Mouse (Mus musculus) urinary bladder, postnatal 4 days (tissue): ENCODE data around the gene Gstp1.

Experiments
- DNase-seq, 2 experiments: peaks; one replicate each; pipeline ENCODE4 v3.0.0; 2021 to 2022; ENCODE audit warnings: low spot score in 2 of 2

Gstp1 gene

GRCm38 (mm10) chr19:4000949-4001525 lies 36.7 kb downstream of the Gstp1 start:
- DNase-seq = no peak

GRCm38 (mm10) chr19:4000119-4000900 lies 37.5 kb downstream of the Gstp1 start, which contains the start of the genes Nudt8 and Gm49405:
Gene Nudt8, plus strand, starts transcription at chr19:4000580.
Gene Gm49405, plus strand, starts transcription at chr19:4000626.
- peak; percentile 92 to 96 for DNase-seq

- no peak for DNase-seq
These were observed 38.6 kb downstream of the Gstp1 start for GRCm38 (mm10) chr19:3999121-3999730.

GRCm38 (mm10) chr19:3998335-3998734 lies 39.5 kb downstream of the Gstp1 start:
- no peak for DNase-seq

DNA sequence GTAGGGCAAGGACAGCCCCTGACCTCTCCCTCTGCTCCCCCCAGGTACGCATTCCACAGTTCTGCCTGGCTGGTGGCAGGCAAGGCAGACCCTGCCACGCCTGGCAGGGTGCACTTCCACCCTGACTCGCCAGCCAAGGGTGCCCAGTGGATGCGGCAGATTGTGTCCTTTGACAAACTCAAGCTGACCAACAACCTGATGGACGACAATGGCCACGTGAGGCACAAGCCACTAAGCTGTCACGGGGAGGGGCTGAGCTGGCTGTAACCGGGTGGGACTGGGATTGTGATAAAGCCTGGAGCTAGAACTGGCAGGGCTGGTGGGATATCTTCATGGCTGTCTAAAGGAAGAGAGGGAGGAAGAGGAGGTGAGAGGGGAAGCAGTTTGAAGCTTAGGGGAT lies 40.6 kb downstream of the Gstp1 start:
- DNase-seq = no peak

GRCm38 (mm10) chr19:3996747-3997146 lies 41.0 kb downstream of the Gstp1 start:
- no peak for DNase-seq

- DNase-seq = no peak
These were observed 41.7 kb downstream of the Gstp1 start for GRCm38 (mm10) chr19:3996106-3996505.

GRCm38 (mm10) chr19:3995505-3995904 lies 42.3 kb downstream of the Gstp1 start:
- DNase-seq = no peak

DNA sequence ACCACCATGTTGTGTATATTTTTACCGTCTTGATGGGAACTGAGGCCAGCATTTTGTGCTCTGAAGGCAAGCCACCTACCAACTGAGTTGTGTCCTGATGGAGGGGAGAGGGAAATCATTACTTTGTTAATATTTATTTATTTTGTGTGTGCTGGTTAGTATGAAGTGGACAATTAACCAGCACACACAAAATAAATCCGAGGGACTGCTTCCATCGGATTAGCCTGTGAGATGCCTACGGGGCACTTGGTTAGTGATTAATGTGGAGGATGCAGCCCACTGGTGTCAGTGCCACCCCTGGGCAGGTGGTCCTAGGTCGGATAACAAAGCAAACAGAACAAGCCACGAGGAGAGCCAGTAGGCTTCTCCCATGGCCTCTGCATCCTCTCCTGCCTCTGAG lies 42.9 kb downstream of the Gstp1 start:
- DNase-seq = no peak

GRCm38 (mm10) chr19:3992416-3992815 lies 45.4 kb downstream of the Gstp1 start, which contains the start of gene Tbx10:
Gene Tbx10, plus strand, starts transcription at chr19:3992752.
- DNase-seq = no peak

DNA sequence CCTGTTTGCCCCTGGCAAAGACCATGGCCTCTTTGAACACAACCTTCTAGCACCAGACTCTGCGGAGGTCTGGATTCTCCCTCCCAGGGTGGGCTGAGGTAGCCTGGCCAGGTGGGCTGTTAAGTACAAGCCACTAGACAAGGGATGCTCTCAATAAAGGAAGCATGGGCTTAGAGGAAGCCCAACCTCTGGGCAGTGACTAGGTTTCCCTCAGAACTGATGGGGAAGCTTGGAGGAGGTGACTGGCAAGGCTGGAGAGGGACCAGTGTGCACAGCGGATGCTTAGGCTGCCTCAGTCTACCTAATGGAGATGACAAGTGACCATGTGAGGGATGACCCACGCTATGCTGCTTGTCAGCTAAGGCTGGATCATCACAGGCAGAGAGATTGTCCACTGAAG lies 45.8 kb downstream of the Gstp1 start:
- no peak for DNase-seq

DNA sequence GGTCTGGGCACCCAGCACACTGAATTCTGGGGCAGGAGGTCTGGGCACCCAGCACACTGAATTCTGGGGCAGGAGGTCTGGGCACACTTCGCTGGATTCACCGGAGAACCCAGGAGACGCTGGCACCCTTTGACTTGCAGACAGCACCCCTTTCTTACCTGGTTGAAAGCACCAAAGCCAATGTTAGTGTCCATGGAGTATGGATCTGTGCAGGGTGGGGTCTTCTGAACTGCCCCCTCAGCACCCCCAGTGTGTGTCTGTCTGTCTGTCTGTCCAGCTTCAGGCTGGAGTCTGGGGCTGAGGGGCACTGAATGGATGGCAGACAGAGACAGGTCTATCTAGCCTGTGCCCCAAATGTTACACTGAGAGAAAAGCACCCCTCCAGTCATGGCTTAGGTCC lies 46.2 kb downstream of the Gstp1 start:
- DNase-seq = no peak

GRCm38 (mm10) chr19:3990804-3991203 lies 47.0 kb downstream of the Gstp1 start:
- DNase-seq = no peak

GRCm38 (mm10) chr19:3988750-3989149 lies 49.0 kb downstream of the Gstp1 start:
- no peak for DNase-seq

DNA sequence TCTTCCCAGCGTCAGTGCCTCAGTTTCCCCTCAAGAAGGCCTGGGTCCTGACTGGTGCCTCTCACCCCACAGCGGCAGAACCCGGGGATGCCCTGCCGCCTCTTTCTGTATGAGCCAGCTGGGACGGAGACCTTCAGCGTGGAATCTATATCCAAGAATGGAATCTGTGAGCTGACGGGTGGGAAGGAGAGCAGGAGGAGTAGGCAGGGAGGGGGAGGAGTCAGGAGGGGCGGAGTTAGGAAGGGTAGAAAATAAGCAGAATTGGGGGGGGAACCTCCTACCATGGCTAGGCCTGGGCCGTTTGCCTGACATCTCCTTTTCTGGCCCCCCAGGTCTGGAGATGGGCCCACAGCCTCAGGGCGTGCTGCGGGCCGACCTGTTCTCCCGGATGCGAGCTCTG lies 49.7 kb downstream of the Gstp1 start:
- no peak for DNase-seq

- DNase-seq = peak; percentile 80 to 84
These were observed 51.5 kb downstream of the Gstp1 start, which contains the start of gene Acy3 for GRCm38 (mm10) chr19:3986334-3986733. Gene Acy3, plus strand, starts transcription at chr19:3986570.
